ENCODE assay signal across 9 mouse cellular contexts in genomic region chr9:97011454-97012195, GRCm38 (mm10). TPM values are rescaled to one million over a fixed set of nuclear protein-coding genes. Genes with fewer than 3 reads are reported as not detected.
DNase-seq lines count a peak whose midpoint lies in the region; ATAC-seq and TF ChIP-seq lines count a peak whose summit lies in the region.
"Had no signal": no experiment of that assay in that cellular context is flagged by ENCODE, and none has a peak within 500 bp of the region (broad histone marks: within the 10 kb centered on the region; RNA-seq: fewer than 3 reads in every experiment).

No protein-coding gene starts in this region.

- DNase-seq in kidney, postnatal 4 days: peak; percentile 2 to 8
- DNase-seq in embryonic facial prominence, embryonic 10.5 days (ENCODE audit: low spot score): peak; percentile 23
- DNase-seq in hindbrain, postnatal 0 days (ENCODE audit: low spot score): peak; percentile 82
- no peak for DNase-seq in kidney, adult 9 months
- DNase-seq in gastrocnemius, adult 8-10 months (ENCODE audit: low spot score in 2 of 2): no peak
- DNase-seq: lung, postnatal 36 days had no signal

- H3K36me3 ChIP-seq in kidney, embryonic 14.5 days (ENCODE audit: control insufficient read depth, insufficient read depth, low read length): peaks cover 3% of the 10 kb centered on the region; the same call in 1 of the 2 replicates
- peaks cover 57% of the 10 kb centered on the region for H3K36me3 ChIP-seq in embryonic facial prominence, embryonic 10.5 days (replicated peaks)
- no peaks in the 10 kb centered on the region for H3K36me3 ChIP-seq in hindbrain, postnatal 0 days (ENCODE audit: insufficient read depth, low read length)
- H3K36me3 ChIP-seq in neural tube, embryonic 13.5 days: peaks cover 17% of the 10 kb centered on the region

- 68% methylated on average over 15 of the region's 15 CpGs for WGBS in kidney, embryonic 14.5 days
- whole genome bisulfite sequencing in embryonic facial prominence, embryonic 10.5 days: 58% methylated on average over 15 of the region's 15 CpGs
- 23% methylated on average over 15 of the region's 15 CpGs for WGBS in hindbrain, postnatal 0 days
- 23% methylated on average over 15 of the region's 15 CpGs for WGBS in neural tube, embryonic 13.5 days

- no peak for TF ChIP-seq CTCF in hindbrain, postnatal 0 days (IDR thresholded peaks at IDR 0.05; ENCODE audit: low read depth)

- H3K9ac ChIP-seq in kidney, embryonic 14.5 days (ENCODE audit: low read depth, low read length): no peak overlapping the region
- H3K9ac ChIP-seq in hindbrain, postnatal 0 days (replicated peaks; ENCODE audit: low read length): no peak overlapping the region; the same call in 1 of the 2 replicates
- H3K9ac ChIP-seq in neural tube, embryonic 13.5 days: no peak overlapping the region

- no peak overlapping the region for H3K4me3 ChIP-seq in kidney, embryonic 14.5 days (ENCODE audit: low read length)
- 0 out of 2 replicates have a peak overlapping the region, but pooled peaks have one; percentile 1 for H3K4me3 ChIP-seq in embryonic facial prominence, embryonic 10.5 days
- H3K4me3 ChIP-seq in hindbrain, postnatal 0 days (ENCODE audit: low read length): no peak overlapping the region
- H3K4me3 ChIP-seq in neural tube, embryonic 13.5 days: no peak overlapping the region

- H3K27me3 ChIP-seq in kidney, embryonic 14.5 days (ENCODE audit: control insufficient read depth, insufficient read depth, low read length): no peaks in the 10 kb centered on the region; the same call in 1 of the 2 replicates
- peaks cover 4% of the 10 kb centered on the region for H3K27me3 ChIP-seq in embryonic facial prominence, embryonic 10.5 days (replicated peaks; ENCODE audit: low read depth, poor library complexity, severe bottlenecking)
- H3K27me3 ChIP-seq in hindbrain, postnatal 0 days (ENCODE audit: insufficient read depth, low read length): no peaks in the 10 kb centered on the region
- H3K27me3 ChIP-seq in neural tube, embryonic 13.5 days: no peaks in the 10 kb centered on the region

- no peaks in the 10 kb centered on the region; the same call in 1 of the 2 replicates for H3K9me3 ChIP-seq in kidney, embryonic 14.5 days (ENCODE audit: control insufficient read depth, low read length)
- no peaks in the 10 kb centered on the region for H3K9me3 ChIP-seq in embryonic facial prominence, embryonic 10.5 days
- H3K9me3 ChIP-seq in hindbrain, postnatal 0 days (ENCODE audit: low read length): no peaks in the 10 kb centered on the region
- H3K9me3 ChIP-seq in neural tube, embryonic 13.5 days: peaks cover 12% of the 10 kb centered on the region

- H3K27ac ChIP-seq in kidney, embryonic 14.5 days (ENCODE audit: low read depth, low read length): no peak overlapping the region
- H3K27ac ChIP-seq in embryonic facial prominence, embryonic 10.5 days (replicated peaks): peak overlapping the region; percentile 31
- peak overlapping the region; percentile 72 for H3K27ac ChIP-seq in hindbrain, postnatal 0 days
- H3K27ac ChIP-seq in neural tube, embryonic 13.5 days (replicated peaks): peak overlapping the region; percentile 83

- peaks cover 35% of the 10 kb centered on the region for H3K4me1 ChIP-seq in kidney, embryonic 14.5 days (ENCODE audit: control insufficient read depth, insufficient read depth, low read length)
- H3K4me1 ChIP-seq in embryonic facial prominence, embryonic 10.5 days: peaks cover 70% of the 10 kb centered on the region
- peaks cover 33% of the 10 kb centered on the region for H3K4me1 ChIP-seq in hindbrain, postnatal 0 days (ENCODE audit: insufficient read depth, low read length)
- peaks cover 71% of the 10 kb centered on the region for H3K4me1 ChIP-seq in neural tube, embryonic 13.5 days (replicated peaks)

- no peak for ATAC-seq in kidney, embryonic 14.5 days (ENCODE audit: low FRiP score, low TSS enrichment)
- ATAC-seq in hindbrain, postnatal 0 days: peak; percentile 84
- peak; percentile 32 for ATAC-seq in neural tube, embryonic 13.5 days (ENCODE audit: low read depth)
- no peak for ATAC-seq in CD4-positive, CD25-positive, alpha-beta regulatory T cell, adult 4 months

- no peak overlapping the region for H3K4me2 ChIP-seq in kidney, embryonic 14.5 days (replicated peaks; ENCODE audit: low read depth, low read length)
- peak overlapping the region; percentile 27; the same call in 1 of the 2 replicates for H3K4me2 ChIP-seq in hindbrain, postnatal 0 days (ENCODE audit: low read depth, low read length)
- H3K4me2 ChIP-seq in neural tube, embryonic 13.5 days: peak overlapping the region; percentile 77

RNA-seq across cellular contexts. Expression of gene Spsb4, which starts 7.0 kb away (rescaled TPM):
- polyA plus RNA-seq in kidney, embryonic 14.5 days (2014; fragmentation: Nextera tagmentation; extraction: Ambion mirVana): 42.0 and 55.6 TPM in 2 replicates
- 102 and 123 TPM in 2 replicates for polyA plus RNA-seq in embryonic facial prominence, embryonic 10.5 days (2016; fragmentation: Nextera tagmentation; extraction: Ambion mirVana)
- 67.1 and 82.8 TPM in 2 replicates for total RNA-seq in hindbrain, postnatal 0 days (2014; rRNA removed)
- polyA plus RNA-seq in hindbrain, postnatal 0 days (2015; fragmentation: Nextera tagmentation; extraction: Ambion mirVana): 36.2 and 37.2 TPM in 2 replicates
- 59.6 and 62.4 TPM in 2 replicates for polyA plus RNA-seq in neural tube, embryonic 13.5 days (2015; fragmentation: Nextera tagmentation; extraction: Ambion mirVana)
- not detected for polyA plus RNA-seq in CD4-positive, CD25-positive, alpha-beta regulatory T cell, adult 4 months (2017; shearing (Covaris generic))
- total RNA-seq in gastrocnemius, adult 8-10 months (2022): 1 to 10 TPM in 2 of 4 experiments, under 1 TPM in 2; 0.86 to 1.7 (median 1.1) TPM

Comparison
In these comparisons a context has a peak if more than half of its experiments do, and no peak if none do; other contexts are left out.
1. DNase-seq: peak in kidney, postnatal 4 days (2 of 2), embryonic facial prominence, embryonic 10.5 days (single experiment) and hindbrain, postnatal 0 days (single experiment); none in kidney, adult 9 months (single experiment) and gastrocnemius, adult 8-10 months (0 of 2).
2. ATAC-seq: peak in hindbrain, postnatal 0 days (single experiment) and neural tube, embryonic 13.5 days (single experiment); none in kidney, embryonic 14.5 days (single experiment) and CD4-positive, CD25-positive, alpha-beta regulatory T cell, adult 4 months (single experiment).
3. RNA of gene Spsb4, which starts 7.0 kb away (polyA plus RNA-seq): 102 to 123 TPM in embryonic facial prominence, embryonic 10.5 days, 59.6 to 62.4 TPM in neural tube, embryonic 13.5 days, 42.0 to 55.6 TPM in kidney, embryonic 14.5 days and 36.2 to 37.2 TPM in hindbrain, postnatal 0 days; not detected in CD4-positive, CD25-positive, alpha-beta regulatory T cell, adult 4 months; every median in the first group is over 10 times any median in the second.